Mouse (Mus musculus) gastrocnemius, adult 2 months (tissue): ENCODE measurements around the gene Dolk. TPM values are rescaled to one million over a fixed set of nuclear protein-coding genes. Genes with fewer than 3 reads are reported as not detected.

Experiments
- DNase-seq: peaks from one replicate; pipeline ENCODE4 v3.0.0; 2022
- H3K27ac ChIP-seq: fragments of 200-600 bp; 2 replicates; pipeline ENCODE4 v1.8.1; 2022; ENCODE audit warnings: mild to moderate bottlenecking
- H3K4me3 ChIP-seq: fragments of 200-600 bp; 2 replicates; pipeline ENCODE4 v1.8.1; 2022; ENCODE audit warnings: mild to moderate bottlenecking, moderate library complexity
- CTCF ChIP-seq: fragments of 200-600 bp; IDR thresholded peaks from 2 replicates; pipeline ENCODE4 v1.8.1; 2022; ENCODE audit warnings: antibody characterized with exemption, mild to moderate bottlenecking, moderate library complexity
- intact Hi-C: fragments of 180-260 bp; cut with DNase I; formaldehyde crosslinking; loops from one replicate; pipeline ENCODE4 v1.15.1; 2025
- total RNA-seq, 2 experiments: library from RNA; stranded (reverse); gene quantifications; 2 replicates each; pipeline ENCODE4 v1.2.3; 2021

Gene Dolk
- total RNA-seq, 2 experiments from 2014 or later = 20.2 to 21.0 TPM

DNA sequence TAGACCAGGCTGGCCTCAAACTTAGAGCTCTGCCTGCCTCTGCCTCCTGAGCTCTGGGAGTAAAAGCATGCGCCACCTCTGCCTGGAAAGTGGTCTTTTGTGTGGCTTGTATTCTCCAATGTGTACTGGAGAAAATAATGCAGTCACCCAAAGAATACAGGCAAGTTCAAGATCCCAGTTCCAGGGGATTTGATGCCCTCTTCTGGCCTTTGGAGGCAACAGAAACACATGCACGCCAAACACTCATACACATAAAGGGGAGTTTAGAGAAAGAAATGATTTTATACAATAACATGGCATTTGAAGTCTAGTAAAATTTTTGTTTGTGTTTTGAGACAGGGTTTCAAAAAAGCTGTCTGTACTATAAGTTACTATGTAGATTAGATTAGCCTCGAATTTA is 13.4 kb upstream of the Dolk start:
- Histone ChIP-seq H3K27ac (no peak overlapping the region), H3K4me3 (no peak overlapping the region)
- intact Hi-C loops = no loop called here
- peak; percentile 50 for TF ChIP-seq CTCF
- DNase-seq = no peak

DNA sequence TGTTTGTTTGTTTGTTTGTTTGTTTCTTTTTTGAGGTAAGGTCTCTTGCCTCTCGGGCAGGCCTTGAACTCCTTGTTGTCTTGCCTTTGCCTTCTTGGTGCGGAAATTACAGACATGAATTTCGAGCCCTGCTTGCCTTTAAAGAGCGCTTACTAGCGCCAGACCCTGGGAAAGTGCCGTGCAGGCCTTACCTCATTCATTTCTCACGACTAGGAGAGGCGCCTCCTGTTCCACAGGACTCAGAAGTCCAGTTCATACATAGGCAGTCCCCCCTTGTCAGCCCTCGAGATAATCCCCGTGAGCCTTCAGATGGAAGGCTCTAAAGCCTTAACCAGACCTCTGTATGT is 866 bp upstream of the Dolk start:
- Histone ChIP-seq H3K27ac (peak overlapping the region; percentile 92), H3K4me3 (peak overlapping the region; percentile 99)
- TF ChIP-seq CTCF = no peak
- intact Hi-C loops = loop anchor here (5.0 kb wide), 1 partner anchor 70 kb away; the partner anchor contains the start of gene Sh3glb2
- no peak for DNase-seq

DNA sequence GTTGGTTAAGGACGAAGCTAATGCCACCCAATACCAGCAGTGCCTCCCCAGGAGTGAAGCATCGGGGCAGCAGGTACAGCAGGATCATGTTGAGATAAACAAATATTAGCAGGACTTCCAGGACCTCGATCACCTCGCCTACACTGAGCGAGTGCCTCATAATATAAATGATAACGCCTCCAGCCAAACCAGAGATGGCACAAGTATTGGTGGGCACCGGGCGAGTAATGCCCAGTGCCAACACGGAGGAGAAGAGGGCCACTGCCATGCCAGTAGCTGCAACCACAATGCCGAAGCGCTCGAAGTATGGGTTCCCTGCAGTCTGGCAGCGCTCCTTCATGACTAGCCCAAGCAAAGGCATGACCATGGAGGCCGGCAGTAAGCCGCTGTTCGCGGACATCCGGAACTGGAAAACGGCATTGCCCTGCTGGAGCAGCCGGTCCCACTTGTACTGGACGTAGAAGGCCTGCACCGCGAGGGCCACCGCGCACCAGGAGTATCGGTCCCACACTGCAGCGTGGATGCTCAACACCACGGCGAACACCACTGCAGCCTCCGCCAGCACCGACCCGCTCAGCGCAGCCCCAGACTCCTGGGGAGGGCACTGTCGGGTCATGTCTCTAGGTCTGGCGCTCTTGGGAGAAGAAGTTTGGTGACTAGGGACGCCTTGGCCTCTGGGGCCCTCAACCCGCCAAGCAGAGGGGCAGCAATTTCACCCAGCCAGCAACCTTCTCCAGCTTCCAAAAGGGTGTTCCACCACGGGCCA is 535 bp downstream of the Dolk start:
- intact Hi-C loops = loop anchor here (5.0 kb wide), 1 partner anchor 72 kb away; the partner anchor contains the start of gene Sh3glb2
- DNase-seq = peak; percentile 32

GRCm38 (mm10) chr2:30285004-30285403 is 1.1 kb downstream of the Dolk start:
- no peak overlapping the region for H3K27ac ChIP-seq
- H3K4me3 ChIP-seq = peak overlapping the region; percentile 99
- intact Hi-C loops = loop anchor here (5.0 kb wide), 1 partner anchor 72 kb away; the partner anchor contains the start of gene Sh3glb2
- no peak for DNase-seq
- TF ChIP-seq CTCF = no peak

More for the DNA sequence above, 535 bp downstream of the Dolk start:
- no peak for TF ChIP-seq CTCF
- peak overlapping the region; percentile 92 for H3K27ac ChIP-seq
- H3K4me3 ChIP-seq = peak overlapping the region; percentile 99

DNA sequence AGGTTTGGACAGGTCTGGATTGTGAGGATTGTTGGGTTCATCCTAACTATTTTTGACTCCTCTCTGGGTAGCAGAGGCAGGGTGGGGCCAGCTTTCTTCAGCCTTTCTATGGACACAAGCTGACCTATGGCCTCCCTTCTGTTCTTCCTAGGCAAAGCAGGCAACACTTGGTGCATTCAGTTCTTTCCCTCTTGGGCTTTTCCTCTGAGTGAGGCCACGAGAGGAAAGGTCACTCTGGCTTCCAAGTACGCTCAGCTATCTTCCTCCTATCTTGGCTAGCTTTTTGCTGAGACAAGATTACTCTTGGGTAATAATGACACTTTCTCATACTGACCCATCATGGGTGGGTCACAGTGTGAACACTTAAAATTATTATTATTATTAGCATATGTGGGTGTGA is 2.9 kb downstream of the Dolk start:
- DNase-seq = no peak
- intact Hi-C loops = no loop called here
- no peak overlapping the region for H3K4me3 ChIP-seq
- no peak for TF ChIP-seq CTCF
- no peak overlapping the region for H3K27ac ChIP-seq

GRCm38 (mm10) chr2:30281651-30282050 is 4.5 kb downstream of the Dolk start:
- no peak overlapping the region for H3K27ac ChIP-seq
- no peak for DNase-seq
- H3K4me3 ChIP-seq = no peak overlapping the region
- no peak for TF ChIP-seq CTCF
- intact Hi-C loops = no loop called here

DNA sequence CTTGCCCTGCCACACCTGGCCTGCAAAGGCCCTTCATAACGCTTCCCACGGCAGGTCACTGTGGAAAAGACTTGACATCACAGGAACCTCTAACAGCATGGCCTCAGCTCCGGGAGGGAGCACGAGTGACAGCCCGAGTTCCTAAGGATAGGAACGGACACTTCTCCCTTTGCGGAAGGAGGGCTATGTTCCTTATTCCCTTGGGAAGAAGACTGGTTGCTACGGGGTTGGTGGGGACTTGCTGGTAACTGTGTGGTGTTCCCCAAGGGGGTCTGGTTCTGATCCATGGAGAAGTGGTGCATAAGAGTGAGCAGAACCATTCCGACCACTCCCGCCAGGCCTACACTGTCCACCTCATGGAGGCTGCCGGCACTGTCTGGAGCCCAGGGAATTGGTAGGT is 5.4 kb downstream of the Dolk start, which contains the start of gene Gm28038:
Gene Gm28038, plus strand, starts transcription at position 301 of the 400 bp plus-strand sequence.
- no peak within 1 kb of the TSS for H3K4me3 ChIP-seq
- no peak for TF ChIP-seq CTCF
- DNase-seq = no peak
- intact Hi-C loops = no loop called here
- no peak within 1 kb of the TSS for H3K27ac ChIP-seq

DNA sequence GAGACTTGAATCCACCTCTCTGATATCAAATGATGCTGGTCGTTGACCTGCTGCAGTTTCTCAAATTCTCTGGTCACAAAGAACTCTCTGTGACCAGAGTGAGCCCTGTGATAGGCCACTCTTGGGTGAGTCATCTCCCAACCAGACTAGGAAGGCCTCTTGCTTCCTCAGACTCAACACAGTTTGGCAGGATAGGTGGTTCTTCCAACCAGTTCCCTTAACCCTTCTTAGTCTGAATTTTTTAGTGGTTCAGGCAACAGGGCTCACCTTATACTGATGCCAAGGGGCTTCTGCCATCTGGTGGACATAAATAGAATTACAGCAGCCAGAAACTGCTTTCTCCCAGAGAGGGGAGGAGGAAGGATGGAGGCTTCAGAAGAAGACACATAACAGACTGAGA is 16.0 kb downstream of the Dolk start:
- Histone ChIP-seq H3K4me3 (no peak overlapping the region; the same call in 1 of the 2 replicates), H3K27ac (peak overlapping the region; percentile 86)
- intact Hi-C loops = loop anchor here (1.0 kb wide), 2 partner anchors 92 to 146 kb away; partner anchors contain the start of genes Spout1 and Zer1
- DNase-seq = peak; percentile 67
- peak; percentile 99 for TF ChIP-seq CTCF

- H3K27ac ChIP-seq = peak overlapping the region; percentile 86
- DNase-seq = no peak
- intact Hi-C loops = no loop called here
- no peak for TF ChIP-seq CTCF
- peak overlapping the region; percentile 5 for H3K4me3 ChIP-seq
Measured at GRCm38 (mm10) chr2:30269241-30269990, 16.7 kb downstream of the Dolk start.

DNA sequence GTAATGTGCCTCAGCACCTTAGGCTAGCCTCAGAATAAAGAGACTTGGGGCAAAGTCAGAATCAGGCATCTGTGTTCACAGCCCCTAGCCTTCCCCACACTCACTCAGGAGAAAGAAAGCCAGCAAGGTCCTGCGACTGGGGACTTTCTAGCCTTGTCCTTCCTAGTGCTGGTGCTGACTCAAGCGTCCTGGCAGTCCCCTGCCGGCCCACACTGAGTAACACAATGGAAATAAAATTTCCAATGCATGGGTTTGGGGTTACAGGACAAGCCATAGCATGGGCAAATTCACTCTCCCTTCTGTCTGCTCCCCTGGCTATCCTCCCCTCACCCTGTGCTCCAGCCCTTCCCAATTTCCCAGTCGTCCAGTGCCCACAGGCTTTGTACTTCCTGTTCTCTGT is 17.8 kb downstream of the Dolk start:
- peak overlapping the region; percentile 86 for H3K27ac ChIP-seq
- peak overlapping the region; percentile 19; the same call in 1 of the 2 replicates for H3K4me3 ChIP-seq
- intact Hi-C loops = no loop called here
- DNase-seq = no peak
- no peak for TF ChIP-seq CTCF

- intact Hi-C loops = no loop called here
Measured at GRCm38 (mm10) chr2:30267466-30267865, 18.7 kb downstream of the Dolk start.

GRCm38 (mm10) chr2:30266392-30266941 is 19.7 kb downstream of the Dolk start:
- TF ChIP-seq CTCF = no peak
- peak overlapping the region; percentile 60 for H3K4me3 ChIP-seq
- DNase-seq = peak; percentile 88
- intact Hi-C loops = loop anchor here (1.0 kb wide), 1 partner anchor 29 kb away; the partner anchor contains the start of gene Lrrc8a
- H3K27ac ChIP-seq = peak overlapping the region; percentile 94

More at GRCm38 (mm10) chr2:30267466-30267865, 18.7 kb downstream of the Dolk start:
- H3K4me3 ChIP-seq = no peak overlapping the region
- peak overlapping the region; percentile 86 for H3K27ac ChIP-seq
- DNase-seq = no peak
- no peak for TF ChIP-seq CTCF

- no peak for TF ChIP-seq CTCF
- Histone ChIP-seq H3K4me3 (peak within 1 kb of the TSS; percentile 60), H3K27ac (peak within 1 kb of the TSS; percentile 94)
- DNase-seq = peak; percentile 82
- intact Hi-C loops = loop anchor here (1.0 kb wide), 1 partner anchor 29 kb away; the partner anchor contains the start of gene Lrrc8a
Measured at GRCm38 (mm10) chr2:30265767-30266253, 20.3 kb downstream of the Dolk start, which contains the start of gene Phyhd1. Phyhd1 (plus strand) TSS chr2:30266203.
